Mouse (Mus musculus) ES-E14 (cell line): Measurements from ENCODE around the gene Vmn1r60. TPM values are rescaled to one million over a fixed set of nuclear protein-coding genes. Genes with fewer than 3 reads are reported as not detected.
"Not testable (repeated sequence)": the region's sequence is repeated elsewhere in the genome, so short reads cannot be mapped to it uniquely, and the experiment has no call there.

Experiments
- DNase-seq: peaks from one replicate; pipeline ENCODE4 v3.0.0-alpha.2; 2013; ENCODE audit warnings: low read depth, low spot score
- H3K27ac ChIP-seq: 2 replicates; pipeline ENCODE4 v1.5.1; 2012; ENCODE audit warnings: low read depth, mild to moderate bottlenecking, low read length, moderate library complexity, mixed read lengths; ENCODE audit not compliant: poor library complexity, insufficient read depth, severe bottlenecking
- H3K36me3 ChIP-seq: 2 replicates; pipeline ENCODE4 v1.6.1; 2012; ENCODE audit warnings: mild to moderate bottlenecking, low read length, moderate library complexity, mixed read lengths; ENCODE audit not compliant: control insufficient read depth, poor library complexity, insufficient read depth, severe bottlenecking
- H3K4me1 ChIP-seq, 2 experiments: fragments of 150-350 bp in 1 of 2; sonication (generic) in 1 of 2; 2 replicates each; pipeline ENCODE4 v1.6.1; 2012; ENCODE audit warnings: low read length in 2 of 2, mild to moderate bottlenecking in 1 of 2, mixed read lengths in 1 of 2; ENCODE audit not compliant: control insufficient read depth in 2 of 2, insufficient read depth in 2 of 2, poor library complexity in 1 of 2
- H3K4me3 ChIP-seq, 2 experiments: fragments of 150-350 bp in 1 of 2; sonication (generic) in 1 of 2; 2 replicates each; pipeline ENCODE4 v1.5.1; 2012; ENCODE audit warnings: low read length in 2 of 2, low read depth in 1 of 2, mild to moderate bottlenecking in 1 of 2, mixed read lengths in 1 of 2; ENCODE audit not compliant: insufficient read depth in 1 of 2, poor library complexity in 1 of 2, severe bottlenecking in 1 of 2
- H3K9ac ChIP-seq: 2 replicates; pipeline ENCODE4 v1.6.1; 2012; ENCODE audit warnings: low read depth, mild to moderate bottlenecking, low read length, mixed read lengths; ENCODE audit not compliant: poor library complexity, insufficient read depth, severe bottlenecking
- H3K9me3 ChIP-seq: fragments of 150-350 bp; sonication (generic); 2 replicates; pipeline ENCODE4 v1.6.1; 2012; ENCODE audit warnings: low read depth, mild to moderate bottlenecking, low read length; ENCODE audit not compliant: control insufficient read depth, insufficient read depth
- in situ Hi-C, 2 experiments: fragments of 600-800 bp; cut with MboI; formaldehyde crosslinking; loops; one replicate each; pipeline ENCODE4 v1.15.1; 2025; ENCODE audit warnings: low sequenced_read_pairs in 2 of 2, inconsistent platforms in 1 of 2; ENCODE audit not compliant: unreplicated experiment in 2 of 2
- total RNA-seq: library from RNA; depleted of rRNA; stranded (reverse); fragments of 300-350 nt; gene quantifications from 2 replicates; pipeline ENCODE4 v1.2.3, GENCODE M21; 2012; rRNA removed

Vmn1r60 gene
- total RNA-seq: not detected in 2 replicates

- H3K4me1 ChIP-seq, in situ Hi-C loops, DNase-seq, H3K9me3 ChIP-seq, H3K9ac ChIP-seq, H3K4me3 ChIP-seq, H3K27ac ChIP-seq, H3K36me3 ChIP-seq: not testable (repeated sequence)
Observed at GRCm38 (mm10) chr7:5547217-5547616, at the start of gene Vmn1r60. Gene Vmn1r60 (minus strand): TSS chr7:5547317.

- H3K27ac ChIP-seq, H3K4me1 ChIP-seq, H3K36me3 ChIP-seq, H3K9me3 ChIP-seq, DNase-seq, H3K4me3 ChIP-seq, H3K9ac ChIP-seq, in situ Hi-C loops: not testable (repeated sequence)
Observed at GRCm38 (mm10) chr7:5540770-5541436, 6.2 kb downstream of the Vmn1r60 start.

- H3K4me3 ChIP-seq, in situ Hi-C loops, H3K4me1 ChIP-seq, H3K36me3 ChIP-seq, H3K9ac ChIP-seq, H3K27ac ChIP-seq, H3K9me3 ChIP-seq, DNase-seq: not testable (repeated sequence)
Observed at GRCm38 (mm10) chr7:5493856-5494255, 53.3 kb downstream of the Vmn1r60 start, which contains the start of gene Vmn2r28. Gene Vmn2r28 (minus strand): TSS chr7:5493956.

Other genes starting within 250 kb of the Vmn1r60 start
- gene Gm5065, start 196.8 kb downstream of the Vmn1r60 start, total RNA-seq: not detected in 2 replicates
- gene Nlrp2, start 196.3 kb downstream of the Vmn1r60 start, total RNA-seq: not detected in 2 replicates
- gene Vmn1r58, start 133.9 kb downstream of the Vmn1r60 start, total RNA-seq: not detected in 2 replicates
- not detected in 2 replicates for gene Vmn1r59, start 90.5 kb downstream of the Vmn1r60 start, total RNA-seq
- not detected in 2 replicates for gene Vmn2r28, start 53.4 kb downstream of the Vmn1r60 start, total RNA-seq
- not detected in 2 replicates for gene Vmn1r61, start 66.0 kb upstream of the Vmn1r60 start, total RNA-seq
- gene Vmn1r62, start 126.3 kb upstream of the Vmn1r60 start, total RNA-seq: not detected in 2 replicates